Mouse (Mus musculus): ENCODE results near the gene Lypla2. TPM values are rescaled to one million over a fixed set of nuclear protein-coding genes. Genes with fewer than 3 reads are reported as not detected.

The Lypla2 gene
- polyA plus RNA-seq, 1 experiment: 34.8 TPM

DNA sequence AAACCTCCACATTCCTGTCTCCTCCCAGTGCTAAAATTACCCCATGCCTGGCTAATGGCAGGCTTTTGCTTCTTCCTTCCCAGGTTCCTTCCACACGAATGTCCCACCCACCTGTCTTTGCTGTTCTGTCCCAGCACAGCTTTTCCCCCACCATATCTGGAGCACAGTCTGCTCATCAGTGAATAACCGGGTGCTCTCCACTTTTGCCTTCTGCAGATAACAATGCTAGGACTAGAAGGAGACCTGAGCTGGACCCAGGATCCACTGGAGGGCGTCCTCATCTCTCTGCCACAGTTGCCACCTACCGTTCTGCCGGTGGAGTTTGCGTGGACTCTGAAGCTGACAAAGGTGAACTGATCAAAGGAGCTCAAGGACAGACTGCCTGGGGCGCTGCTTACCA, 33.6 kb downstream of the Lypla2 start:
- no peak overlapping the region; the same call in 1 of the 2 replicates for H3K27ac ChIP-seq (ENCODE audit: control insufficient read depth, insufficient read depth, low read depth, low read length, poor library complexity)
- 76% methylated on average over 7 of the region's 7 CpGs for WGBS
- no peaks in the 10 kb centered on the region; the same call in 1 of the 2 replicates for H3K4me1 ChIP-seq (ENCODE audit: control insufficient read depth, insufficient read depth, low read length)
- no peak overlapping the region for H3K4me3 ChIP-seq (replicated peaks; ENCODE audit: control insufficient read depth, low read depth, low read length)
- TF ChIP-seq POLR2A (IDR thresholded peaks at IDR 0.05; ENCODE audit: borderline replicate concordance, control insufficient read depth, low read depth, low read length): no peak
- no peak for TF ChIP-seq CTCF (IDR thresholded peaks at IDR 0.05; ENCODE audit: control insufficient read depth, insufficient read depth, low read length)

GRCm38 (mm10) chr4:135935502-135935901, 36.9 kb downstream of the Lypla2 start:
- no peak overlapping the region for H3K4me3 ChIP-seq (replicated peaks; ENCODE audit: control insufficient read depth, low read depth, low read length)
- no peak overlapping the region for H3K27ac ChIP-seq (ENCODE audit: control insufficient read depth, insufficient read depth, low read depth, low read length, poor library complexity)
- no peaks in the 10 kb centered on the region; the same call in 1 of the 2 replicates for H3K4me1 ChIP-seq (ENCODE audit: control insufficient read depth, insufficient read depth, low read length)
- WGBS: 65% methylated on average over 5 of the region's 5 CpGs
- TF ChIP-seq CTCF (IDR thresholded peaks at IDR 0.05; ENCODE audit: control insufficient read depth, insufficient read depth, low read length) (no peak), POLR2A (IDR thresholded peaks at IDR 0.05; ENCODE audit: borderline replicate concordance, control insufficient read depth, low read depth, low read length) (no peak)

DNA sequence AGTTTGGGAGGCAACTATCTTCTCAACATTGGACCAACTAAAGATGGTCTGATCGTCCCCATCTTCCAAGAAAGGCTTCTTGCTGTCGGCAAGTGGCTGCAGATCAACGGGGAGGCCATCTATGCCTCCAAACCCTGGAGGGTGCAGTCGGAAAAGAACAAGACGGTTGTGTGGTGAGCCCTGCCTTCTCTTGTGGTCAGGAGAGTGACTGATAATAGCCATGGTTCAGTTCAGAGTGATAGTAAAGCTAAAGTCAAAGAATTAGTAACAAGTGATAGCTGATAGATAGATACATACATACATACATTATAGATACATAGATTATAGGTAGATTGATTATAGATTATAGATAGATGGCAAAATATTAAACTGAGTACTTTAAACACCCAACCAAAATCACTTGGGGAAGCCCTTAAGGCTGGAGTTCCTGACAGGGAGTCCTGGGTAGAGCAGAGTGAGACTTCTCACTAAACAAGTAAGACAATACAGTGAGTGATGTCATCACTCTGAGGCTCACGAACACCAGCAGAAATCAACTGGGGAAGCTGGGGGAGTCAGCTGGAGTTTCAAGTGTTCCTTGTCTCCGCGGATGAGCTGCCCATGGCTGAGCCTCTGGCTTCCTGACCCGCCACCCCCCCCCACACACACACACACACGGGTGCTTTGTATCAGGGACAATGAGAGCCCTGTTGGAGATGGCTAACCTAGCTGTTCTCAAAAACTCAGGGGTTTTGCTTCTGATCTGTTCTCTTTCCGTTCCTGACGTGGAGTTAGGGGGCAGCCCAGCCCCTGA, 37.5 kb downstream of the Lypla2 start:
- Histone ChIP-seq H3K4me3 (replicated peaks; ENCODE audit: control insufficient read depth, low read depth, low read length) (no peak overlapping the region), H3K27ac (ENCODE audit: control insufficient read depth, insufficient read depth, low read depth, low read length, poor library complexity) (no peak overlapping the region), H3K4me1 (ENCODE audit: control insufficient read depth, insufficient read depth, low read length) (no peaks in the 10 kb centered on the region; the same call in 1 of the 2 replicates)
- no peak for TF ChIP-seq POLR2A (IDR thresholded peaks at IDR 0.05; ENCODE audit: borderline replicate concordance, control insufficient read depth, low read depth, low read length)
- 56% methylated on average over 12 of the region's 12 CpGs for WGBS

GRCm38 (mm10) chr4:135931832-135932231, 40.6 kb downstream of the Lypla2 start:
- Histone ChIP-seq H3K27ac (ENCODE audit: control insufficient read depth, insufficient read depth, low read depth, low read length, poor library complexity) (no peak overlapping the region), H3K4me3 (replicated peaks; ENCODE audit: control insufficient read depth, low read depth, low read length) (no peak overlapping the region), H3K4me1 (ENCODE audit: control insufficient read depth, insufficient read depth, low read length) (no peaks in the 10 kb centered on the region; the same call in 1 of the 2 replicates)
- WGBS: 66% methylated on average over 5 of the region's 5 CpGs
- TF ChIP-seq CTCF (IDR thresholded peaks at IDR 0.05; ENCODE audit: control insufficient read depth, insufficient read depth, low read length) (peak; percentile 86), POLR2A (IDR thresholded peaks at IDR 0.05; ENCODE audit: borderline replicate concordance, control insufficient read depth, low read depth, low read length) (no peak)

- TF ChIP-seq POLR2A (IDR thresholded peaks at IDR 0.05; ENCODE audit: borderline replicate concordance, control insufficient read depth, low read depth, low read length): no peak
- TF ChIP-seq CTCF (IDR thresholded peaks at IDR 0.05; ENCODE audit: control insufficient read depth, insufficient read depth, low read length): no peak
- no peak overlapping the region for H3K4me3 ChIP-seq (replicated peaks; ENCODE audit: control insufficient read depth, low read depth, low read length)
- H3K4me1 ChIP-seq (ENCODE audit: control insufficient read depth, insufficient read depth, low read length): no peaks in the 10 kb centered on the region; the same call in 1 of the 2 replicates
- no peak overlapping the region for H3K27ac ChIP-seq (ENCODE audit: control insufficient read depth, insufficient read depth, low read depth, low read length, poor library complexity)
- 90% methylated on average over 8 of the region's 8 CpGs for whole genome bisulfite sequencing
Observed at GRCm38 (mm10) chr4:135930239-135930638, 42.2 kb downstream of the Lypla2 start.

- 92% methylated on average over 9 of the region's 9 CpGs for WGBS
Observed at GRCm38 (mm10) chr4:135929828-135930227, 42.6 kb downstream of the Lypla2 start.

DNA sequence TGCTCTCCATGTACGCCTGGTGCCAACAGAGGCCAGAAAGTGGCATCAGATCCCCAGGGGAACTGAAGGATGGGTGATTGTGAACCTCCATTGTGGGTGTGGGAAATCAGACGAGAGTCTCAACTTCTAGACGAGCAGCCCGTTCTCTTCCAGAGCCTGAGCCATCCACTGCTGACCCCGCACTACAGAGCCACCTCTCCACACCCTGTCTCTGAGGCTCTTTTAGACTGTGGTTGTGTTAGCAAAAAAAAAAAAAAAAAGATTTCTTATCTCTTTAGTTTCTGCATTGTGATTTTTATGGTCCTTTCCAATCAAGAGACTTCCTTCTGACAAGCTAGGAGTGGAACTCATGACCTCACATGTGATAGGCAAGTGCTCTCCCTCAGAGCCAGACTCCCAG, 43.0 kb downstream of the Lypla2 start:
- 83% methylated on average over 5 of the region's 5 CpGs for WGBS
- TF ChIP-seq POLR2A (IDR thresholded peaks at IDR 0.05; ENCODE audit: borderline replicate concordance, control insufficient read depth, low read depth, low read length) (no peak), CTCF (IDR thresholded peaks at IDR 0.05; ENCODE audit: control insufficient read depth, insufficient read depth, low read length) (no peak)
- no peak overlapping the region for H3K4me3 ChIP-seq (replicated peaks; ENCODE audit: control insufficient read depth, low read depth, low read length)
- H3K4me1 ChIP-seq (ENCODE audit: control insufficient read depth, insufficient read depth, low read length): no peaks in the 10 kb centered on the region; the same call in 1 of the 2 replicates
- no peak overlapping the region for H3K27ac ChIP-seq (ENCODE audit: control insufficient read depth, insufficient read depth, low read depth, low read length, poor library complexity)

More at GRCm38 (mm10) chr4:135929828-135930227, 42.6 kb downstream of the Lypla2 start:
- H3K4me3 ChIP-seq (replicated peaks; ENCODE audit: control insufficient read depth, low read depth, low read length): no peak overlapping the region
- TF ChIP-seq POLR2A (IDR thresholded peaks at IDR 0.05; ENCODE audit: borderline replicate concordance, control insufficient read depth, low read depth, low read length): no peak
- no peak for TF ChIP-seq CTCF (IDR thresholded peaks at IDR 0.05; ENCODE audit: control insufficient read depth, insufficient read depth, low read length)
- H3K4me1 ChIP-seq (ENCODE audit: control insufficient read depth, insufficient read depth, low read length): no peaks in the 10 kb centered on the region; the same call in 1 of the 2 replicates
- no peak overlapping the region for H3K27ac ChIP-seq (ENCODE audit: control insufficient read depth, insufficient read depth, low read depth, low read length, poor library complexity)

DNA sequence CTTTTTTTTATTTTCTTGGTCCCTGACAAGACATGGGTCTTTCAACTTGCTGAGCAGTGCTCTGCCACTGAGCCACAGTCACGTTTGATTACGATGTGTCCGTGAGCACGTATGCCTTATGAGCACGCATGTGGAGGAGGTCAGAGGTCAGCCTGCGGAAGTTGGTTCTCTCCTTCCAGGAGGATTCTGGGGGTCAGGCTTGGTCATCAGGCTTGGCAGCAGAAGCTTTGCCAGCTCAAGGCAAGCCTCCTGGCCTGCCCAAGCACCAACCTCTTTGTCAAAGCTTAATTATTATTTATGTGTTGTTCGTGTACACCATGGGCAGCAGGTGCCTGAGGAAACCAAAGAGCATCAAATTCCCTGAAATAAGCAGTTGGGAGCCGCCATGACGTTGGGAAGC, 44.0 kb downstream of the Lypla2 start:
- Histone ChIP-seq H3K4me1 (ENCODE audit: control insufficient read depth, insufficient read depth, low read length) (no peaks in the 10 kb centered on the region; the same call in 1 of the 2 replicates), H3K27ac (ENCODE audit: control insufficient read depth, insufficient read depth, low read depth, low read length, poor library complexity) (no peak overlapping the region), H3K4me3 (replicated peaks; ENCODE audit: control insufficient read depth, low read depth, low read length) (no peak overlapping the region)
- TF ChIP-seq POLR2A (IDR thresholded peaks at IDR 0.05; ENCODE audit: borderline replicate concordance, control insufficient read depth, low read depth, low read length) (no peak), CTCF (IDR thresholded peaks at IDR 0.05; ENCODE audit: control insufficient read depth, insufficient read depth, low read length) (no peak)
- WGBS: 93% methylated on average over 9 of the region's 9 CpGs

Measured in bone marrow, adult 2 months (tissue).